Mouse (Mus musculus): ENCODE data around the gene Ehd2. TPM values are rescaled to one million over a fixed set of nuclear protein-coding genes. Genes with fewer than 3 reads are reported as not detected.

Gene Ehd2
- total and polyA plus RNA-seq, 2 experiments from 2014 or later: 48.7 to 66.7 TPM

- ATAC-seq (ENCODE audit: insufficient read depth, low read depth) (no peak), DNase-seq (ENCODE audit: low spot score) (no peak)
- Histone ChIP-seq H3K27me3 (ENCODE audit: control insufficient read depth, insufficient read depth, low read length) (no peaks in the 10 kb centered on the region), H3K27ac (ENCODE audit: low read depth) (no peak overlapping the region), H3K4me1 (ENCODE audit: control insufficient read depth, insufficient read depth) (no peaks in the 10 kb centered on the region), H3K36me3 (replicated peaks; ENCODE audit: control insufficient read depth, insufficient read depth, low read length) (peaks cover 31% of the 10 kb centered on the region), H3K4me2 (ENCODE audit: low read depth, low read length) (no peak overlapping the region), H3K9me3 (replicated peaks; ENCODE audit: control insufficient read depth, low read length) (no peaks in the 10 kb centered on the region), H3K9ac (replicated peaks; ENCODE audit: low read depth, low read length) (no peak overlapping the region), H3K4me3 (ENCODE audit: low read depth, low read length) (no peak overlapping the region)
- WGBS: 88% methylated on average over 2 of the region's 2 CpGs
- no peak for TF ChIP-seq EP300 (IDR thresholded peaks at IDR 0.05; ENCODE audit: low read depth)
- no peak for TF ChIP-seq CTCF (IDR thresholded peaks at IDR 0.05; ENCODE audit: low read depth)
Measured at GRCm38 (mm10) chr7:15914751-15915150, 52.6 kb downstream of the Ehd2 start.

GRCm38 (mm10) chr7:15914252-15914651 lies 53.1 kb downstream of the Ehd2 start:
- Histone ChIP-seq H3K4me3 (ENCODE audit: low read depth, low read length) (no peak overlapping the region), H3K27me3 (ENCODE audit: control insufficient read depth, insufficient read depth, low read length) (no peaks in the 10 kb centered on the region), H3K4me2 (ENCODE audit: low read depth, low read length) (no peak overlapping the region), H3K9ac (replicated peaks; ENCODE audit: low read depth, low read length) (no peak overlapping the region), H3K36me3 (replicated peaks; ENCODE audit: control insufficient read depth, insufficient read depth, low read length) (peaks cover 26% of the 10 kb centered on the region), H3K27ac (ENCODE audit: low read depth) (no peak overlapping the region), H3K4me1 (ENCODE audit: control insufficient read depth, insufficient read depth) (no peaks in the 10 kb centered on the region), H3K9me3 (replicated peaks; ENCODE audit: control insufficient read depth, low read length) (no peaks in the 10 kb centered on the region)
- WGBS: 26% methylated on average over 2 of the region's 2 CpGs
- no peak for ATAC-seq (ENCODE audit: insufficient read depth, low read depth)
- peak; percentile 43 for DNase-seq (ENCODE audit: low spot score)
- TF ChIP-seq CTCF (IDR thresholded peaks at IDR 0.05; ENCODE audit: low read depth) (peak; percentile 64), EP300 (IDR thresholded peaks at IDR 0.05; ENCODE audit: low read depth) (no peak)

- ATAC-seq (ENCODE audit: insufficient read depth, low read depth): peak; percentile 59
- Histone ChIP-seq H3K27ac (ENCODE audit: low read depth) (no peak overlapping the region), H3K4me1 (ENCODE audit: control insufficient read depth, insufficient read depth) (no peaks in the 10 kb centered on the region), H3K9ac (replicated peaks; ENCODE audit: low read depth, low read length) (no peak overlapping the region), H3K4me3 (ENCODE audit: low read depth, low read length) (no peak overlapping the region), H3K36me3 (replicated peaks; ENCODE audit: control insufficient read depth, insufficient read depth, low read length) (peaks cover 10% of the 10 kb centered on the region; the same call in 1 of the 2 replicates), H3K9me3 (replicated peaks; ENCODE audit: control insufficient read depth, low read length) (no peaks in the 10 kb centered on the region), H3K4me2 (ENCODE audit: low read depth, low read length) (no peak overlapping the region), H3K27me3 (ENCODE audit: control insufficient read depth, insufficient read depth, low read length) (no peaks in the 10 kb centered on the region)
- TF ChIP-seq EP300 (IDR thresholded peaks at IDR 0.05; ENCODE audit: low read depth): no peak
- peak; percentile 79 for TF ChIP-seq CTCF (IDR thresholded peaks at IDR 0.05; ENCODE audit: low read depth)
- peak; percentile 76 for DNase-seq (ENCODE audit: low spot score)
- WGBS: 2% methylated on average over 4 of the region's 4 CpGs
Measured at GRCm38 (mm10) chr7:15912183-15912582, 55.2 kb downstream of the Ehd2 start.

GRCm38 (mm10) chr7:15910521-15910920 lies 56.8 kb downstream of the Ehd2 start:
- H3K36me3 ChIP-seq (replicated peaks; ENCODE audit: control insufficient read depth, insufficient read depth, low read length): no peaks in the 10 kb centered on the region
- no peaks in the 10 kb centered on the region for H3K9me3 ChIP-seq (replicated peaks; ENCODE audit: control insufficient read depth, low read length)
- WGBS: 75% methylated on average over 5 of the region's 5 CpGs
- H3K27me3 ChIP-seq (ENCODE audit: control insufficient read depth, insufficient read depth, low read length): no peaks in the 10 kb centered on the region
- H3K4me2 ChIP-seq (ENCODE audit: low read depth, low read length): no peak overlapping the region
- H3K27ac ChIP-seq (ENCODE audit: low read depth): no peak overlapping the region
- ATAC-seq (ENCODE audit: insufficient read depth, low read depth): no peak
- H3K4me1 ChIP-seq (ENCODE audit: control insufficient read depth, insufficient read depth): no peaks in the 10 kb centered on the region
- no peak for TF ChIP-seq CTCF (IDR thresholded peaks at IDR 0.05; ENCODE audit: low read depth)
- TF ChIP-seq EP300 (IDR thresholded peaks at IDR 0.05; ENCODE audit: low read depth): no peak
- H3K4me3 ChIP-seq (ENCODE audit: low read depth, low read length): no peak overlapping the region
- no peak for DNase-seq (ENCODE audit: low spot score)
- H3K9ac ChIP-seq (replicated peaks; ENCODE audit: low read depth, low read length): no peak overlapping the region

GRCm38 (mm10) chr7:15907971-15908590 lies 59.3 kb downstream of the Ehd2 start:
- H3K4me1 ChIP-seq (ENCODE audit: control insufficient read depth, insufficient read depth): no peaks in the 10 kb centered on the region
- no peak overlapping the region for H3K9ac ChIP-seq (replicated peaks; ENCODE audit: low read depth, low read length)
- TF ChIP-seq CTCF (IDR thresholded peaks at IDR 0.05; ENCODE audit: low read depth) (no peak), EP300 (IDR thresholded peaks at IDR 0.05; ENCODE audit: low read depth) (no peak)
- no peaks in the 10 kb centered on the region for H3K36me3 ChIP-seq (replicated peaks; ENCODE audit: control insufficient read depth, insufficient read depth, low read length)
- no peaks in the 10 kb centered on the region for H3K27me3 ChIP-seq (ENCODE audit: control insufficient read depth, insufficient read depth, low read length)
- no peaks in the 10 kb centered on the region for H3K9me3 ChIP-seq (replicated peaks; ENCODE audit: control insufficient read depth, low read length)
- 52% methylated on average over 8 of the region's 8 CpGs for WGBS
- ATAC-seq (ENCODE audit: insufficient read depth, low read depth) (no peak), DNase-seq (ENCODE audit: low spot score) (no peak)
- H3K27ac ChIP-seq (ENCODE audit: low read depth): no peak overlapping the region
- no peak overlapping the region for H3K4me2 ChIP-seq (ENCODE audit: low read depth, low read length)
- no peak overlapping the region for H3K4me3 ChIP-seq (ENCODE audit: low read depth, low read length)

- H3K27ac ChIP-seq (ENCODE audit: low read depth): no peak overlapping the region
- H3K36me3 ChIP-seq (replicated peaks; ENCODE audit: control insufficient read depth, insufficient read depth, low read length): no peaks in the 10 kb centered on the region
- no peaks in the 10 kb centered on the region for H3K27me3 ChIP-seq (ENCODE audit: control insufficient read depth, insufficient read depth, low read length)
- H3K9me3 ChIP-seq (replicated peaks; ENCODE audit: control insufficient read depth, low read length): no peaks in the 10 kb centered on the region
- H3K4me1 ChIP-seq (ENCODE audit: control insufficient read depth, insufficient read depth): no peaks in the 10 kb centered on the region
- H3K9ac ChIP-seq (replicated peaks; ENCODE audit: low read depth, low read length): no peak overlapping the region
- DNase-seq (ENCODE audit: low spot score) (no peak), ATAC-seq (ENCODE audit: insufficient read depth, low read depth) (no peak)
- WGBS: 70% methylated on average over 1 of the region's 1 CpGs
- no peak overlapping the region for H3K4me2 ChIP-seq (ENCODE audit: low read depth, low read length)
- TF ChIP-seq EP300 (IDR thresholded peaks at IDR 0.05; ENCODE audit: low read depth) (no peak), CTCF (IDR thresholded peaks at IDR 0.05; ENCODE audit: low read depth) (no peak)
- no peak overlapping the region for H3K4me3 ChIP-seq (ENCODE audit: low read depth, low read length)
Measured at GRCm38 (mm10) chr7:15906602-15907001, 60.8 kb downstream of the Ehd2 start.
